Mouse (Mus musculus) embryonic facial prominence, embryonic 11.5 days (tissue): ENCODE measurements around the gene Mycbp. TPM values are rescaled to one million over a fixed set of nuclear protein-coding genes. Genes with fewer than 3 reads are reported as not detected.
A peak's percentile ranks its signal among the peaks of the same experiment; 100 is the strongest.

Source experiments
- ATAC-seq: fragments of 200-750 bp; cut with Nextera tagmentation; replicated peaks from 2 replicates; pipeline ENCODE4 v1.8.0; 2017; ENCODE audit warnings: low read depth; ENCODE audit not compliant: insufficient number of reproducible peaks, low FRiP score, low TSS enrichment
- DNase-seq: peaks from one replicate; pipeline ENCODE4 v3.0.0-alpha.2; 2015; ENCODE audit warnings: low spot score
- H3K27ac ChIP-seq: fragments of 300-500 bp; sonication (generic); replicated peaks from 2 replicates; pipeline ENCODE4 v1.5.1; 2014; ENCODE audit warnings: mild to moderate bottlenecking, low read depth, low read length, control low read depth
- H3K27me3 ChIP-seq: fragments of 300-500 bp; sonication (generic); 2 replicates; pipeline ENCODE4 v1.6.1; 2014; ENCODE audit warnings: mild to moderate bottlenecking, low read length, moderate library complexity, mixed read lengths; ENCODE audit not compliant: control insufficient read depth, insufficient read depth
- H3K36me3 ChIP-seq: fragments of 300-500 bp; sonication (generic); replicated peaks from 2 replicates; pipeline ENCODE4 v1.6.1; 2014; ENCODE audit warnings: low read depth, mild to moderate bottlenecking, low read length, moderate library complexity, mixed read lengths; ENCODE audit not compliant: control insufficient read depth, insufficient read depth
- H3K4me1 ChIP-seq: fragments of 300-500 bp; sonication (generic); 2 replicates; pipeline ENCODE4 v1.6.1; 2014; ENCODE audit warnings: low read length, mixed read lengths; ENCODE audit not compliant: control insufficient read depth, insufficient read depth
- H3K4me2 ChIP-seq: fragments of 300-500 bp; sonication (generic); 2 replicates; pipeline ENCODE4 v1.6.1; 2014; ENCODE audit warnings: low read depth, mild to moderate bottlenecking, control low read depth, low read length, moderate library complexity
- H3K4me3 ChIP-seq: fragments of 300-500 bp; sonication (generic); 2 replicates; pipeline ENCODE4 v1.5.1; 2014; ENCODE audit warnings: low read depth, low read length, control low read depth
- H3K9ac ChIP-seq: fragments of 300-500 bp; sonication (generic); replicated peaks from 2 replicates; pipeline ENCODE4 v1.6.1; 2014; ENCODE audit warnings: mild to moderate bottlenecking, control low read depth, low read length
- H3K9me3 ChIP-seq: fragments of 300-500 bp; sonication (generic); replicated peaks from 2 replicates; pipeline ENCODE4 v1.6.1; 2016; ENCODE audit warnings: mild to moderate bottlenecking, low read length, inconsistent platforms, mixed read lengths; ENCODE audit not compliant: control insufficient read depth
- WGBS: fragments of 180-500 bp; shearing (Covaris S2); extraction: QIAGEN DNeasy Blood & Tissue Kit; methylation state at CpG from one replicate; pipeline ENCODE4 v1.1.7; 2014; 5-methylcytosine and 5-hydroxymethylcytosine counted together
- polyA plus RNA-seq: library from polyadenylated mRNA; unstranded; fragments of >200 nt; fragmentation: Nextera tagmentation; extraction: Ambion mirVana; gene quantifications from 2 replicates; pipeline ENCODE4 v1.2.1, GENCODE M21; 2014

The Mycbp gene
- polyA plus RNA-seq, 1 experiment from 2014 or later = 74.0 TPM

DNA sequence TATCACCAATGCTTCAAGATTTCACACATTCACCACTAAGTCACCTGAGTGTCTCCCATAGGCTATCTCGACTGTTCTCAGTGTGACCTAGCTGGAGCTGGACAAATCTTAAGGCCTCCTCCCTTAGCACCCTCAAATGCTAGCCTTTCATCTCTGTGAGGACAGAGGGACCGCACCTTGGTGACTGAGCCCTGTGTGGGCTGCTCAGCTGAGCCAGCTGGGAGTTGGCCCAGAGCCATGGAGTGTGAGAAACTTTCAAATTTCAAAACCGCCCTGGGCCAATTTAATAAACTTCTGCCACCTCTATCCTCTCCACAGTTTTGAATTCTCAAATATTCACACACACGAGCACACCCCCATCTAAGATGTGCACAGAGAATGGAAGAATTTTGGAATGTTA is 56.3 kb downstream of the Mycbp start:
- no peaks in the 10 kb centered on the region; the same call in 1 of the 2 replicates for H3K4me1 ChIP-seq
- no peak overlapping the region for H3K9ac ChIP-seq
- no peaks in the 10 kb centered on the region for H3K9me3 ChIP-seq
- no peak overlapping the region for H3K27ac ChIP-seq
- H3K4me3 ChIP-seq = no peak overlapping the region
- peak; percentile 6 for DNase-seq
- H3K36me3 ChIP-seq = no peaks in the 10 kb centered on the region
- 63% methylated on average over 4 of the region's 4 CpGs for WGBS
- no peak overlapping the region for H3K4me2 ChIP-seq
- H3K27me3 ChIP-seq = peaks cover 5% of the 10 kb centered on the region
- no peak for ATAC-seq

Other genes starting within 250 kb of the Mycbp start
- 63.9 and 70.2 TPM in 2 replicates for gene Macf1, start 220.5 kb upstream of the Mycbp start, polyA plus RNA-seq
- 308 and 321 TPM in 2 replicates for gene Ndufs5, start 186.6 kb upstream of the Mycbp start, polyA plus RNA-seq
- 87.2 and 88.0 TPM in 2 replicates for gene Akirin1, start 154.5 kb upstream of the Mycbp start, polyA plus RNA-seq
- gene Rhbdl2, start 117.0 kb upstream of the Mycbp start, polyA plus RNA-seq = 0.46 and 0.91 TPM in 2 replicates
- 0.10 TPM in 1 of 2 replicates, not detected in the other for gene 4933427I04Rik, start 45.2 kb upstream of the Mycbp start, polyA plus RNA-seq
- gene Rragc, start 12.6 kb downstream of the Mycbp start, polyA plus RNA-seq = 54.0 and 55.2 TPM in 2 replicates
- gene 4930535I16Rik, start 13.2 kb downstream of the Mycbp start, polyA plus RNA-seq = not detected in 2 replicates